Mouse (Mus musculus): Measurements from ENCODE around the gene Dst. TPM values are rescaled to one million over a fixed set of nuclear protein-coding genes. Genes with fewer than 3 reads are reported as not detected.

Gene Dst
- polyA plus RNA-seq, 1 experiment: 44.7 TPM

DNA sequence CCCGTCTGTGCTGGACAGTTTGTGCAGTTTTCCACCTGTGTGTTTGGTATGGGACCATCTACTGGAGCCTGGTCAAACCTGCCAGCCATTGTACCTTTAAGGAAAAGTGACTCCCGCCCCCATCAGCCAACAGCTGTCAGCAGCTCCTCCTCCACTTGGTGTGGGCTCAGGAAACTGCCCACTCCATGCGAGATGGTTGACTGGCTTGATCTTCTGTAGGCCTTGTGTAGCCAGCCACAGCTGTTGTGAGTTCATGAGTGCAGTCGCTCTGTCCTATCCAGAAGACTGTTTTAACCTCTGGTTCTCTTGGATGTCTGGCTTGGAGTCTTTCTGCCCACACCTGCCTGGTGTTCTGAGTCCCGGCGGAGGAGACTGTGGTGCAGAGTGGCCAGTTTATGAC, 117.9 kb downstream of the Dst start:
- no peak for DNase-seq (ENCODE audit: low read depth)

DNA sequence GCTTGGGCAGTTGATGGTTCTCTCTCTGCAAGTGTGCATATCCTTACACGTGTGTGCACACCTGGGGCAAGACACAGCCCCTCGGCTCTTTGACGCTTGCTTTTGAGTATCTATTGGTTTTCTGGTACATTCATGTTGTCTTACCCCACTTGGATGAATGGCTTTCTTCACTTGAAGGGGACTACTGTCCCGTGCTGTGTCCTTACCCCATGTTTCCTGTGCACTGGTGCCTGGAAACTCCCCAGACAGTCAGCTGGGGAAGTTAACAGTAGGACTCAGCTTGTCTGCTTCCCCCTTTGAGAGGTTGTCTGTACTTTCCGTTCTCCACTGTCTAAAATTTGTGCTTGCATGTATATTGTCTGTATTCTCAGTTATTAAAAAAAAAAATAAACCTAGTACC, 120.7 kb downstream of the Dst start:
- DNase-seq (ENCODE audit: low read depth): no peak

DNA sequence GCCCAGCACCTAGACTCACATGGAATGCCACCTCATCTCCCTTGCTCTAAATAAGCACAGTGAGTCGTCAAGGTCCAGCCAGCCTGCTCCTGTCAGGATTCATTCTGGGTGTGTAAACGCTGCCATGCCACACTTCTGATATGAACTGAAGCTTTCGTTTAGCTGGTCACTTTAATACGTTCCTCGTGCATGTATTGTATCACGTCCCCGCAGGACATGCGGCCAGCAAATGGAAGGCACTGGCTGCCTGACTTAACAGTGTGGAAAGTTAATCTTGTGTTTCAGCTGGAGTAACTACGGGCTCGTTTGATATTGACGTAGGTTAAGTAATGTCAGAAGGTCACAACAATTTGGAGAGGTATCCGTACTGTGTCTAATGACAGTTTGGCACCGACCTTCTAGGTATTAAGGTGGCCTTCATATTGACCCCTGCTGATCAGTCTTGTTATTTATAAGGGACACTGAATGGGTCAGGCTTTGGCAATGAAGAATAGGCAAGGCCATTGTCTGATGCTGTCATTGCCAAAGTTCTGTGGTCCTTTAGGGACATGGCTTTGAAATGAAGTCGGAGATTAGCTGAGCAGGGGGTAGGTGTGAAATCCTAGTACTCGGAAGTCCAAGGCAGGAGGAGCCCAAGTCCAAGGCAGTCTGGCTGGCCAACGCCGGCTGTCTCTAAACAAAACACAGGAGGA, 122.5 kb downstream of the Dst start:
- no peak for DNase-seq (ENCODE audit: low read depth)

DNA sequence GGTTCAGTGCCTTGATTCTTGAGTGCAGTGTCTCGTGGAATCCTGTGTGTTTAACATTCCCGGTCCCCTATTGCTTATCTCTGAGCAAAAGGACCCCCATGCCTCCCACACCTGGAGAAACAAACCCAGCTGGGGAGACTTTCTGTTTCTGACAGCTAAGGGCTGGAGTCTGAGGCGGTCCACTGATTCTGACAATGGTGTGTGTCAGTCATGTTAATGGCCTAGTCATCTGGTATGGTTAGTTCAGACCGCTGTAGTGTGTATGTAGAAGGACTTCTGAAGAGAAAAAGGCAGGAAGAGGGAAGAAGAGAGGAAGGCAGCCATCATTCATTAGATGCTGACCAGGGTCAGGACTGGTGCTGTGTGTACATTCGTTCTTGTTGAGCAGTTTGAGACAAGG, 125.0 kb downstream of the Dst start:
- no peak for DNase-seq (ENCODE audit: low read depth)

DNA sequence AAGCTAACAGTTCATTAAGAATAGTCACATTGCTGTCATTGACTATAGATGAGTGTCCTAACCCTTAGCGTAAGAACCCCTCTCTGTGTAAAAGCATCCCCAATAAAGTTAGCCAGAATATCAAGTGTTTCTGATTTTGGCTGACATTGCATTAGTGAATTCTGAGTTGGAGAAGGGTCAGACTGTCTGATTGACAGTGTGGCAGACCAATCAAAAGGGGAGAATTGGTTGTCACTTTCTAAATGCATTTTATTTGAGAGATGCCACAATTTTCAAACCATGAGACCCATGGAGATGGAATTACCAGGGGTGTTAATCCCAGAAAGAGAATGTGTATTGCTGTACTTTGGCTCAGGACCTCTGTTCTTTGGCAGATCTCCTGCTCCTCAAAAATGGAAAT, 125.5 kb downstream of the Dst start:
- no peak for DNase-seq (ENCODE audit: low read depth)

DNA sequence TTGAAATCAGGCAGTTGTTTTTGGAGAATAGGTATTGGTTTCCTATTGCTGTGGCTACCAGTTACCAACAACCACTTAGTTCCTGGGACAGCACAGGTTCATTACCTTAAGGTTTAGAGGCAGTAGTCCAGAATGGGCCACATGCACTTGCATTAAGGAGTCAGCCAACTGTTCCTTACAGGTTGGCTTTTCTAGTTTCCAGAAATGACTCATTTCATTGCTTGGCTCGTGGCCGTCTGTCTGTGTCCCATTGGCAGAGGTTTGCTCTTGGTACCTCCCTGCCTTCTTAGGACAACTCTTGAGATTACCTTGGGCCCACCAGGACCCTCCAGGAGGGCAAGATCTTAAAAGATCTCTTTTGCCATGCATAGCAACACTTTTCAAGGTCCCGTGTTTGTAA, 125.9 kb downstream of the Dst start:
- DNase-seq (ENCODE audit: low read depth): no peak

DNA sequence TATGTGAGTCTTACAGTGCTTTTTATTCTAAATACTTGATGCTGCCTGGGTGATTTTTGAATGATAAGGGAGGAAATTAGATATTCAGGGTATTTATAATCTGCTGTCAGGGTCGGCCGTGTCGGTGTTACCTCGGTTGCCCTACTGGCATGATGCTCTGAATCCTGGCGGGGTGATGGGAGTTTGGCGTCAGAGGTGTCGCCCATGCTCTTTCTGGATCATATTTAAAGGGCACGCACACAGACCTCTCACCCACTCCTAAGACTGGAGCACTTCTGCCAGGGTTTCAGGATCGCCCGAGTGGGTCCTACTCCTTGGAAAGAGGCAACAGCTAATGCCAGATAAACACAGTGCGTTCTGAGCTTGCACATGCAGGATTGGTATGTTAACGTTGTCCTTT, 128.1 kb downstream of the Dst start:
- DNase-seq (ENCODE audit: low read depth): no peak

DNA sequence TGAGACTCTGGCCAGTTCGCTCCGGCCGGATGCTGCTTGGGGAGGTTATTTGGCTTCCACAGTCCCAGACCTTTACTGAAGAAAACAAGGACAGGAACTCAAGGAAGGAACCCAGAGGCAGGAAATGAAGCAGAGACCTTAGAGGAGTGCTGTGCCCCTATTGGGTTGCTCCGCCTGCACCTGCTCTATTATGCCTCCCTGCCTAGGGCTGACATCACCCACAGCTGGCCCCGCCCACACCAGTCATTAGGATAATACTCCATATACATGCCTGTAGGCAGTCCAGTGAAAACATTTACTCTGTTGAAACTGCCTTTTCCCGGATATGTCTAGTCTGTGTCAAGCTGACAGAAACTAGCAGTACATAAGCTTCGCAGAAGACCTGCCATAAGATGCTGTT, 130.5 kb downstream of the Dst start:
- DNase-seq (ENCODE audit: low read depth): no peak

DNA sequence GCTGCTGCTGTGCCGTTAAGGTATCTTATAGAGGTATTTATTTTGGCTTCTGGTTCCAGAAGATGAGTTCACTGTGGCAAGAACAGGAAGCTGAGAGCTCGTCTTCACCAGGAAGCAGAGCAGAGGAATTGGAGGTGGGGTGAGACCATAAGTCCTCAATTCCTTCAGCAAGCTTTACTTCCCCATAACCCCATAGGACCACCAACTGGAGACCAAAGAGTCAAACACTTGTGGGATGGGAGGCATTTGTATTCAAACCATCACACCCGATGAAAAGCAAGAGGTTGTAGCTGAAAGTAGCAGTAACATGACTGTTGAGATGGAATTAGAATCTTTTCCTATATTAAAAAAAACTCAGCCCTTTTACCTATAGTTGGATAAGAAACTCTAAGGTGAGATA, 132.0 kb downstream of the Dst start:
- DNase-seq (ENCODE audit: low read depth): no peak

DNA sequence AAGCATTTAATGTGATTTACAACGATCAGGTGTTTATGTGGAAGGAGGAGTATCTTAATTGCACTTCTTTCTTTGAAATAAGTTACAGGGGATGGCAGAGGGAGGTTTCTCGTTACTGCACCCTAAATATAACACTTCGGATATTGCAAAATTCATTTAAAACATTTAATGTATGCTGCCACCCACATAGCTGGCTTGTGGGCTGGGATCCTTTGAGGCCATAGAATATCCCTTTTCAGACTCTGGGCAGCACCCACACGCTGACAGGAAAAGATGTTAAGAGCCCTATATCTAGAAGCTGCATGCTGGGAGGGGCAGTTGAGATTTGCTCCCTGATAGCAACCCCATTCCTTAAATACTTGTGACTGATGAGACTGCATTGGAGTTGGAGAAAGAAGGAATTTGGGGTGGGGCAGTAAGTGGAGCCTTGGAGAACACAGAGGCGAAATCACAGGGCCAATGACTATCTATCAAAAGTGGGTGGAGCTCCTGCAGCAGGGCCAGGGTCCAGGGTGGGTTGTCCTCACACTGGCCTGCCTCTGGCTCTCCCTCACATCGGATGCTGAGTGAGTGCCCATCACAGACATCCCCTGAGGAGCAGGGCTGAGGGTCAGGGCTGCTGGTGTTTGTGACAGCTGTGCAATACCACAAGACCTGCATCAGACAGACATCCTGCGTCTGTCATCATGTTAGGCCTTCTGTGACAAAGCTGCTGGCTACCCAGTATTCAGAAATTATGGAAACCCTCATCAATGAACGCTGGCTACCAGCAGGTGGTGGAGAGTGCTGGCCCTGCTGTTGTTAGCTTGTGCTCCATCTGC, 133.1 kb downstream of the Dst start:
- no peak for DNase-seq (ENCODE audit: low read depth)

DNA sequence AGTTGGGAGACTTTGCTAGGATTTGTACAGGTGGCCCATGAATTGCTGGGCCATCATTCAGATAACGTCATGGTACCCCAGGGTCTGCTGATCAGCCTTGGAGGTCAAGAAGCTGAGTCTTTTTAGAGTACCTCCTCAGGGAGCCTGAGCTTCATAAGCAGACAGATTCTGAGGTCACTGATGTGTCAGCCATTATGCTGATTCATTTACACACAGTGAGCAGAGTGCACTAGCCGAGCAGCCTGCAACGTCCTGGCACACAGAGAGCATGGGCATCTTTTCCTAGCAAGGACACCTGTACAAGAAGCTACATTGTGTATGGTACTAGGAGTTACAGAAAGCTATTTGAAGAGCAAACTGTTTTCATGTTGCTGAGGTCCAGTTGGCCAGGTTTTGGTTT, 134.3 kb downstream of the Dst start:
- DNase-seq (ENCODE audit: low read depth): no peak

DNA sequence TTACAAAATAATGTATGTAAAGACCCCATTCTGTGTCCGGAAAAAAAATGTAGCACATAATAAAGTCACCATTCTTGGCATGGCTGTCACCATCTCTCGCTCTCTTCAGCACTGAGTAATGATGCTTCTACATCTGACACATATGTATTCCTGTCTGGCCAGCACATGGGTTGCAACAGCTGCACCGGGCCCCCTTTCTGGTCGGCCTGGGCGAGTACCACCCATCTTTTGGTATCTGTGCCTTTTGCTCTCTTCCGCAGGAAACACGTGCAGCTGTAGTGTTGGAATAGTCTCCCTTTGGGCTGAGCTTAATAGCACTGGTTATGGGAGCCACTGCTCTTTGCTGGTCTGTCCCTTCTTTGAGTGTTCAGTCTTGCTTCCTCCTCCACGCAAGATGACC, 135.3 kb downstream of the Dst start:
- DNase-seq (ENCODE audit: low read depth): no peak

DNA sequence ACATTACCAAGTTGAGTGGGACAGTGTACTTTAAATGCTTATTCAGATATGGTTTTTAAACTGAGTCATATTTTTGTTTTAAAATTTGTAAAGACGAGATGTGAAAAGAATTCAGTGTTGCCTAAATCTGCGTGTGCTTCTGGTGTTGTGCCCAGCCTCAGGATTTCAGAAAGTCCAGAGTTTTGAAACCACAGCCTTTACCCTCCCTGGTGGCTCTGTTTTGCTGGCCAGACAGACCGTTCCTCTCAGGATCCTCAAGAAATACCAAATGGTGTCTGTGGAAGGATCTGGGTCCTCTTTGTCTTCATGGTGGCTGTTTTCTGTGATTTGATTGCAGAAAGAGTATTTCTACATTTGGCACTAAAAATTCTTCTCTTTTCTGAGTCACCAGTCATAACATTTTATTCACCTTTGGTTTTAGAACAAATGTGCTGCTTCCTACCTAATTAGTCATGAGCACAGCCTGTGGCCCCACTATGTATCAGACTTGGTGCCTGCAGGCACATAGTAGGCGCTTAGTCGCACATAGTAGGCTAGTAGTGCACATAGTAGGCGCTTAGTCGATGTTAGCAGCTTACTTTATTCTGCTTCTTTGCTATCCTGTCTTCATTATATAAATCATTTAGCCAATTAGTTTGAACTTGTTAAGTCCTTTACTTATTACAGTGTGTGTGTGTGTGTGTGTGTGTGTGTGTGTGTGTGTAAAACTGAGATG, 136.0 kb downstream of the Dst start:
- DNase-seq (ENCODE audit: low read depth): no peak

DNA sequence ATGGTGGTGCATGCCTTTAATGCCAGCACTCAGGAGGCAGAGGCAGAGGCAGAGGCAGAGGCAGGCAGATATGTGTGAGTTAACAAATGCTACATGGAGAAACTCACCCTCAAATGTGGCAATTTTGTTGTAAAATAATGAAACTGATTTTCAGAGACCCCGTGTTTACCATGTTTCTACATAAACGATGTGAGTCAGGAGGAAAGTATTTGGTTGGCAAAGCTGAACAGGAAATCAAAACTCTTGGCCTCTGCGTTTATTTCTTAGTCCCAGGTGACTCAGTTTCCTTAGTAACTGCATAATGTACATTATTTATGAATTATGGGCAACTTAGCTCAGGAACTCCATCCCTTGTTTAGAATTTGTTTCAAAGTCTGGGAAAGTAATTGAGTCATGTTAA, 136.7 kb downstream of the Dst start:
- DNase-seq (ENCODE audit: low read depth): no peak

DNA sequence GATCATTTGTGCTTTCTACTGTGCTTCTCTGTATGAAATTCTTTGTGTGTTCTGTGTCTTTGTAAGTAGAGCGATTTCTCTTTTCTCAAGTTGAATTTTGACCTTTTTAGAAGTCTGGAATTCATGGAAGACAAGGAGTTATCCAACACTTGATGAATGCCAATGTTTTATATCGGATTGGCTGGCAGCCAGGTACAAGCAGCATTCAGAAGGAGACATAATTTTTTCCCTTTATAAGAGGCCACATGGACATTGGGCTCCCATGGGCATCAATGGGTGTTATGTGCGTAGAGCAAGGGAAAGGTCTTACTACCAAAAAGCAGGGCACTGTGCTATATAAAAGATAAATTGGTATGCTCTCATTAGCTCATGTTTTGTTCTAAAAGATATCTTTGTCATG, 139.3 kb downstream of the Dst start:
- DNase-seq (ENCODE audit: low read depth): no peak

DNA sequence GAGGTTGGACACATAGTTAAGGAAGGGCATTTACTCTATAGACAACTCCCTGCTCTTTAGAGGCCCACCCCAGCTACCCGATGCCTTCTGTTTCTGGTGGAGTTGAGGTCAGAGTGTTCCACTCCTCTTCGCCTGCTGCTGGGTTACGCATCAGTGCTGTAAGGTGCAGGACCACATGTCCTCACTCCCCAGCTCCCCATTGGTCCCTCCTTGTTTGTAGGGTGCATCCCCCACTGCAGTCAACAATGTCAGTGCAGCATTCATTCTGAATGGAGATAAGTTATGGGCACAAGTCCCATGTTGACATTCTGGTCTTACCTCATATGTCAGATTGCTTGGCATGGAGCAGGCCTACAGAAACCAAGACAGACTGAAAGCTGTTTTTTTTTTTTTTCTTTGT, 143.2 kb downstream of the Dst start:
- no peak for DNase-seq (ENCODE audit: low read depth)

DNA sequence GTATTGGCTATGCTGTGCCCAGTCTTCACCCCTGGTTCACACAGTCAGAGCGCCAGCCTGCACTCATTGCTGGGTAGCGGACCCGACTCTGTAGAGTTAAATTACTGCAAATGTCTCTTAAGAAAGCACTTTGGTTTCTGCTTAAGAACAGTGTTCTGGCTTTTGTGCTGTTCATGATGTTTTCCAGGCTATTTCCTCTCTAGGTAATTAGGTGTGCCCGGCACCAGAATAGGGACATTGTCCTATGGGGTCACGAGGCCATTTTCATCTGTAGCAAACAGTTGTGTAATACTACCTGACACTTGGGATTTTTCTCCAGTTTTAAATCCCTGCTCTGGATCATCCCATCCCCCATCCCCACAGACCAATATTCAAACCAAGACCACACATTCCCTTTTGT, 144.4 kb downstream of the Dst start:
- DNase-seq (ENCODE audit: low read depth): no peak

DNA sequence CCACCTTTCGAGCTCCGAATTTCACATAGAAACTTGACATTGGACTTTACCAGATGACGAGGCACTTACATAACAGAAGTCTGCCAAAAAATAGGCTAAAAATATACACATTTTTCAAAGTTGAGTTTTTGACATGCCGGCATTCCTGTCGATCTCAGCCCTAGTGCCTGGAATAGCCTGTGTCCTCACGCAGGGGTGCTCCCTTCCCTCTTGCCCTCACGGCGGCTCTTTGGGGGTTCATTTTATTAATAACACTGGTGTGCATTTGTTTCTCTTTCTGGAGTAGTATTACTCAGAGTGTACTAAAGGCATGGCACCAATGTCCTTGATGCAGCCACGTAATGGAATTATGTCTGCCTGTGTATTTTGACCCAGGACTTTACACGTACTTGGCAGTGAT, 146.9 kb downstream of the Dst start:
- no peak for DNase-seq (ENCODE audit: low read depth)

DNA sequence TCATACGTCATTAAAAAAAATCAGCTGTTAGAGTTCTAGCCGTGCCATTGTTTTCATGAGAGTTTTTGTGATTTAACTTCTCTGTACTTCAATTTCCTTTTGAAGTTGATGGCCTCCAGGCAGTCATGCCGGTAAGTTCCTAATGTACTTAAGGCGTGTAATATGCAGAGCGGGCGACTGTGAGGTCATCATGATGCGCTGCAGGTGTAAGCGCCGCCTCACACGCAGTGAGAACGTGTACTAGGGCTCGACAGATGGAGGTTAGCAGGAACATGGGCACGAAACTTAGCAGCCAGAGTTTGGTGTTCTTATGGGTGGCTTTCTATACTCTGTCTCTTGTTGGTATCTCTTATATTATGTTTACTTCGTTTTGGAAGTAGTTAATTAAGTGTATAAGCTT, 148.6 kb downstream of the Dst start:
- DNase-seq (ENCODE audit: low read depth): no peak

DNA sequence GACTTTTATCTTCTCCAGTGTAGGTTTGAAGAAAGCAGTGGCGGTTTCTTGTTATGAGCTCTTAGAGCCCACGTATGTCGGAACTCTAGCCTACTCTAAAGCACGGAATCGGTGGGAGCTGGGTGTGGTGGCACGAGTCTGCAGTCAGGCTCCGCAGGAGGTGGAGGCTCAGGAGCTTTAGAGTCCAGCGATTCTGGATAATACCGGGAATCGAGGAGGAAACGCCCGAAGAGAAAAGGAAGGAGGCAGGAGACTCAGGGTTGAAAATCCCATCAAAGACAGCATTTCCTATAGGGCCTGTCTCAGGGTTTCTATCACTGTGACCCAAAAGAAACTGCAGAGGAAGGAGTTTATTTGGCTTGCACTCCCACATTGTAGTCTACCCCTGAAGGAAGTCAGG, 151.2 kb downstream of the Dst start:
- no peak for DNase-seq (ENCODE audit: low read depth)

DNA sequence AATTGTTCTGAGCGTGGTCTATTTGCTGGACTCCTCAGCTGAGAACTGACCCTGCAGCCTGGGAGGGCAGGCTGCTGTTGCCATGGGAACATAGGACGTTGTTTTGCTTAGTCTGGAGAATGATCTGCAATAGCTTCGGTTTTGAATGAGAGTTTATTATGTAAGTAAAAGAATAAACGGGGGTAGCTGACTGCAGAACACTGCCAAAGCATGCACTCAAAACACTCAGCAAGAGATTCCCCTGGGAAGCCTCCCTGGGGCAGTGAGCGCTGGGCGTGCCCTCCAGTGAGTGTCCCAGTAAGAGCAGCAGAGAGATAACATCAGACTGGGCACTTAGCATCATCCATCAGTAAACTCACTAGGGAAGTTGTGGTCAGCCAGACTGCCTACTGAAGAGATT, 152.4 kb downstream of the Dst start:
- no peak for DNase-seq (ENCODE audit: low read depth)

DNA sequence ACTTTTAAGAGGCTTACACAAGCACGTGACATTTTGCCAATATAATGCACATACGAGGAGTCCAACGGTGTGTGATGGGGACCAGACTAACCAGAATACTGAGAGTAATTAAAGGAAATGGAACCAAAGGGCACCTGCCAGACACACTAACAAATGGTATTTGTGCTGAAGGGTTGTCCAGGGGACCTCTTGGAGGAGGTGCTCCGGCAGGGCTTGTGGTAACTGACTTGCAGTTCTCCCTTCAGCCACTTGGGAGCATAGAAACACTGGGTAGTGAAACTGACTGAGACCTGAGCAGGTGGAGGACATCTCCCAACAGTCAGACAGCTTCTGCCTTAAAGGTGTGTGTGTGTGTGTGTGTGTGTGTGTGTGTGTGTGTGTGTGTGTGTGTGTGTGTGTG, 153.1 kb downstream of the Dst start:
- DNase-seq (ENCODE audit: low read depth): peak; percentile 19

DNA sequence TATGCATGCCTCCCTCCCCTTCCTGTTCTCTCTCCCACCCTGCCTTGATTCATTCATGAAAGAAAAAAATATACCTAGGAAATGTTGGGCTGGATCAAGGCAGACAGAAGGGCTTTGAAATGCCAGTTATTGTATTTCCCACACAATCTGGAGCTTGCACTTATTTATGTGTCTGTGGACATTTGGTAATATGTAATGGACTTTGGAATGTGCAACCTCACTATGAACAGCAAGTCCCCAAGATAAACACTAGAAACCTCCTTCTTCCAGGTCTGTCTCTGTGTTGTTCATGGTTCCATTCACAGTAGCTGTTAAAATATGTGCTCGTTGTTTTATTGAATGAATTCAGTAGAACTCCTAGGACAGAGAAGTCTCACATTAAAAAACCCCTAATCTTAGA, 153.8 kb downstream of the Dst start:
- DNase-seq (ENCODE audit: low read depth): no peak

All from gonadal fat pad, adult 2 months (tissue).